Mouse (Mus musculus): ENCODE measurements at regions not wholly inside any gene's neighbourhood (a gene's known extent, or its start where the extent isn't known, plus 50 kb on each side); places are given as distances from the start of the nearest gene placed in this dataset.

- H3K9ac ChIP-seq: no peak overlapping the region
- no peak for ATAC-seq (replicated peaks; ENCODE audit: insufficient number of reproducible peaks, insufficient read depth, low FRiP score, low read depth)
- peak overlapping the region; percentile 17; the same call in 1 of the 2 replicates for H3K27ac ChIP-seq
- WGBS: 70% methylated on average over 10 of the region's 10 CpGs
- H3K4me3 ChIP-seq: no peak overlapping the region
- no peak overlapping the region for H3K4me2 ChIP-seq
- no peaks in the 10 kb centered on the region for H3K27me3 ChIP-seq
- H3K36me3 ChIP-seq: no peaks in the 10 kb centered on the region
- H3K4me1 ChIP-seq (replicated peaks): peaks cover 10% of the 10 kb centered on the region
- no peaks in the 10 kb centered on the region for H3K9me3 ChIP-seq (replicated peaks)
Observed at GRCm38 (mm10) chr6:52417439-52418124, 104.3 kb downstream of the Evx1 start.

- no peak overlapping the region for H3K4me2 ChIP-seq
- WGBS: 46% methylated on average over 12 of the region's 12 CpGs
- no peak for ATAC-seq (replicated peaks; ENCODE audit: insufficient number of reproducible peaks, insufficient read depth, low FRiP score, low read depth)
Observed at GRCm38 (mm10) chr6:52418451-52419170, 105.3 kb downstream of the Evx1 start.

GRCm38 (mm10) chr6:52420276-52420970 lies 107.1 kb downstream of the Evx1 start:
- Histone ChIP-seq H3K36me3 (no peaks in the 10 kb centered on the region), H3K9ac (no peak overlapping the region), H3K4me3 (no peak overlapping the region), H3K4me2 (no peak overlapping the region), H3K9me3 (replicated peaks) (no peaks in the 10 kb centered on the region), H3K27ac (no peak overlapping the region), H3K4me1 (replicated peaks) (peaks cover 10% of the 10 kb centered on the region), H3K27me3 (no peaks in the 10 kb centered on the region)
- WGBS: 84% methylated on average over 7 of the region's 7 CpGs
- ATAC-seq (replicated peaks; ENCODE audit: insufficient number of reproducible peaks, insufficient read depth, low FRiP score, low read depth): no peak

More at GRCm38 (mm10) chr6:52418451-52419170, 105.3 kb downstream of the Evx1 start:
- H3K4me1 ChIP-seq (replicated peaks): peaks cover 10% of the 10 kb centered on the region
- no peaks in the 10 kb centered on the region for H3K27me3 ChIP-seq
- 0 out of 2 replicates have a peak overlapping the region, but pooled peaks have one; percentile 6 for H3K27ac ChIP-seq
- H3K9ac ChIP-seq: no peak overlapping the region
- no peaks in the 10 kb centered on the region for H3K9me3 ChIP-seq (replicated peaks)
- no peak overlapping the region for H3K4me3 ChIP-seq
- H3K36me3 ChIP-seq: no peaks in the 10 kb centered on the region

- Histone ChIP-seq H3K27me3 (no peaks in the 10 kb centered on the region), H3K4me1 (replicated peaks) (peaks cover 5% of the 10 kb centered on the region; the same call in 1 of the 2 replicates), H3K36me3 (no peaks in the 10 kb centered on the region), H3K9ac (no peak overlapping the region), H3K9me3 (replicated peaks) (no peaks in the 10 kb centered on the region), H3K4me3 (no peak overlapping the region), H3K27ac (no peak overlapping the region), H3K4me2 (no peak overlapping the region)
- WGBS: 77% methylated on average over 6 of the region's 6 CpGs
- ATAC-seq (replicated peaks; ENCODE audit: insufficient number of reproducible peaks, insufficient read depth, low FRiP score, low read depth): no peak
Observed at GRCm38 (mm10) chr6:52421771-52422170, 108.5 kb downstream of the Evx1 start.

GRCm38 (mm10) chr6:52422686-52423085 lies 109.4 kb downstream of the Evx1 start:
- 86% methylated on average over 10 of the region's 10 CpGs for WGBS

GRCm38 (mm10) chr6:52423581-52424107 lies 110.3 kb downstream of the Evx1 start:
- no peak for ATAC-seq (replicated peaks; ENCODE audit: insufficient number of reproducible peaks, insufficient read depth, low FRiP score, low read depth)
- Histone ChIP-seq H3K4me2 (no peak overlapping the region), H3K9ac (no peak overlapping the region), H3K4me3 (no peak overlapping the region), H3K36me3 (no peaks in the 10 kb centered on the region), H3K9me3 (replicated peaks) (no peaks in the 10 kb centered on the region), H3K4me1 (replicated peaks) (peaks cover under 1% of the 10 kb centered on the region; the same call in 1 of the 2 replicates), H3K27me3 (no peaks in the 10 kb centered on the region), H3K27ac (no peak overlapping the region)
- 71% methylated on average over 7 of the region's 7 CpGs for WGBS

More at GRCm38 (mm10) chr6:52422686-52423085, 109.4 kb downstream of the Evx1 start:
- no peak overlapping the region for H3K4me3 ChIP-seq
- H3K4me2 ChIP-seq: no peak overlapping the region
- H3K27me3 ChIP-seq: no peaks in the 10 kb centered on the region
- H3K9me3 ChIP-seq (replicated peaks): no peaks in the 10 kb centered on the region
- H3K4me1 ChIP-seq (replicated peaks): peaks cover 5% of the 10 kb centered on the region; the same call in 1 of the 2 replicates
- no peak overlapping the region for H3K9ac ChIP-seq
- no peak for ATAC-seq (replicated peaks; ENCODE audit: insufficient number of reproducible peaks, insufficient read depth, low FRiP score, low read depth)
- no peaks in the 10 kb centered on the region for H3K36me3 ChIP-seq
- no peak overlapping the region for H3K27ac ChIP-seq

GRCm38 (mm10) chr6:52424440-52424839 lies 111.1 kb downstream of the Evx1 start:
- no peaks in the 10 kb centered on the region for H3K27me3 ChIP-seq
- no peak overlapping the region for H3K9ac ChIP-seq
- ATAC-seq (replicated peaks; ENCODE audit: insufficient number of reproducible peaks, insufficient read depth, low FRiP score, low read depth): no peak
- no peak overlapping the region for H3K4me2 ChIP-seq
- 82% methylated on average over 5 of the region's 5 CpGs for WGBS
- H3K36me3 ChIP-seq: no peaks in the 10 kb centered on the region
- H3K4me1 ChIP-seq (replicated peaks): no peaks in the 10 kb centered on the region
- no peaks in the 10 kb centered on the region for H3K9me3 ChIP-seq (replicated peaks)
- no peak overlapping the region for H3K4me3 ChIP-seq
- no peak overlapping the region for H3K27ac ChIP-seq

GRCm38 (mm10) chr6:52425082-52425481 lies 111.8 kb downstream of the Evx1 start:
- no peaks in the 10 kb centered on the region for H3K36me3 ChIP-seq
- ATAC-seq (replicated peaks; ENCODE audit: insufficient number of reproducible peaks, insufficient read depth, low FRiP score, low read depth): no peak
- no peak overlapping the region for H3K9ac ChIP-seq
- H3K27me3 ChIP-seq: no peaks in the 10 kb centered on the region
- H3K4me2 ChIP-seq: no peak overlapping the region
- H3K4me3 ChIP-seq: no peak overlapping the region
- no peaks in the 10 kb centered on the region for H3K4me1 ChIP-seq (replicated peaks)
- H3K27ac ChIP-seq: no peak overlapping the region
- WGBS: 90% methylated on average over 4 of the region's 4 CpGs
- H3K9me3 ChIP-seq (replicated peaks): no peaks in the 10 kb centered on the region

- H3K27me3 ChIP-seq: no peaks in the 10 kb centered on the region
- 32% methylated on average over 11 of the region's 11 CpGs for WGBS
- H3K27ac ChIP-seq: no peak overlapping the region
- no peak overlapping the region for H3K9ac ChIP-seq
- no peaks in the 10 kb centered on the region for H3K36me3 ChIP-seq
- no peak overlapping the region for H3K4me3 ChIP-seq
- H3K9me3 ChIP-seq (replicated peaks): no peaks in the 10 kb centered on the region
- H3K4me2 ChIP-seq: 0 out of 2 replicates have a peak overlapping the region, but pooled peaks have one; percentile 8
- H3K4me1 ChIP-seq (replicated peaks): no peaks in the 10 kb centered on the region
- 0 out of 2 replicates have a peak, but pooled peaks have one; percentile 27 for ATAC-seq (replicated peaks; ENCODE audit: insufficient number of reproducible peaks, insufficient read depth, low FRiP score, low read depth)
Observed at GRCm38 (mm10) chr6:52428489-52429203, 115.3 kb downstream of the Evx1 start.

GRCm38 (mm10) chr6:52429204-52429552 lies 115.9 kb downstream of the Evx1 start:
- Histone ChIP-seq H3K9ac (no peak overlapping the region), H3K4me1 (replicated peaks) (no peaks in the 10 kb centered on the region), H3K36me3 (no peaks in the 10 kb centered on the region), H3K4me2 (no peak overlapping the region), H3K27me3 (no peaks in the 10 kb centered on the region), H3K27ac (no peak overlapping the region), H3K4me3 (no peak overlapping the region), H3K9me3 (replicated peaks) (no peaks in the 10 kb centered on the region)
- no peak for ATAC-seq (replicated peaks; ENCODE audit: insufficient number of reproducible peaks, insufficient read depth, low FRiP score, low read depth)
- WGBS: 71% methylated on average over 5 of the region's 5 CpGs

- Histone ChIP-seq H3K4me3 (no peak overlapping the region), H3K27ac (no peak overlapping the region), H3K4me1 (replicated peaks) (peaks cover 3% of the 10 kb centered on the region), H3K9ac (no peak overlapping the region), H3K36me3 (no peaks in the 10 kb centered on the region), H3K4me2 (no peak overlapping the region), H3K27me3 (no peaks in the 10 kb centered on the region), H3K9me3 (replicated peaks) (no peaks in the 10 kb centered on the region)
- WGBS: 72% methylated on average over 2 of the region's 2 CpGs
- ATAC-seq (replicated peaks; ENCODE audit: insufficient number of reproducible peaks, insufficient read depth, low FRiP score, low read depth): no peak
Observed at GRCm38 (mm10) chr6:52433234-52433633, 119.9 kb downstream of the Evx1 start.

Measured in heart, embryonic 15.5 days (tissue).